Mouse (Mus musculus): ENCODE measurements at regions not wholly inside any gene's neighbourhood (a gene's known extent, or its start where the extent isn't known, plus 50 kb on each side); places are given as distances from the start of the nearest gene placed in this dataset.

DNA sequence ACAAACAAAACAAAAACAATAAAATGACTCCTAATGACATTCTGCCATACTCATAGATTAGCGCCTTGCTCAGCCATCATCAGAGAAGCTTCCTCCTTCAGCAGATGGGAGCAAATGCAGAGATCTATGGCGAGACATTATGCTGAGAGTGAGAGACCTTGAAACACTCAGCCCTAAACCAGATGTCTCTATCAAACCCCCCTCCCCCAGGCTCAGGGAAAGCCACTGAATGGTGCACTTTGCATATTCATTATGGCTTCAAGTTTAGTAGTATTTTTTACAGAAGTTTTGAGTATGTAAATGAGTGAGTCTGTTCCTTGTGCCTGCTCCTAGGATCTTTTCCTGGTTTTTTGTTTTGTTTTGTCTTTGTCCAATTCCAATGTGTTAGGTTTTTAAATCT is 73.9 kb upstream of the Dapk1 start:
- no peak for TF ChIP-seq CTCF (IDR thresholded peaks at IDR 0.05; ENCODE audit: extremely low read depth, insufficient read depth, low read length)
- no peak for TF ChIP-seq POLR2A (IDR thresholded peaks at IDR 0.05; ENCODE audit: extremely low read depth, insufficient read depth, low read length)
